Mouse (Mus musculus) thymus, postnatal 0 days (tissue): ENCODE measurements around the gene Gzmb. TPM values are rescaled to one million over a fixed set of nuclear protein-coding genes. Genes with fewer than 3 reads are reported as not detected.
"Not testable (repeated sequence)": the region's sequence is repeated elsewhere in the genome, so short reads cannot be mapped to it uniquely, and the experiment has no call there.

Experiments
- DNase-seq: peaks from one replicate; pipeline ENCODE4 v3.0.0-alpha.2; 2015; ENCODE audit warnings: low spot score
- polyA plus RNA-seq: library from polyadenylated mRNA; unstranded; fragments of >200 nt; fragmentation: Nextera tagmentation; extraction: Ambion mirVana; gene quantifications from 2 replicates; pipeline ENCODE4 v1.2.1, GENCODE M21; 2015

The Gzmb gene
- 4.2 and 4.5 TPM in 2 replicates for polyA plus RNA-seq

DNA sequence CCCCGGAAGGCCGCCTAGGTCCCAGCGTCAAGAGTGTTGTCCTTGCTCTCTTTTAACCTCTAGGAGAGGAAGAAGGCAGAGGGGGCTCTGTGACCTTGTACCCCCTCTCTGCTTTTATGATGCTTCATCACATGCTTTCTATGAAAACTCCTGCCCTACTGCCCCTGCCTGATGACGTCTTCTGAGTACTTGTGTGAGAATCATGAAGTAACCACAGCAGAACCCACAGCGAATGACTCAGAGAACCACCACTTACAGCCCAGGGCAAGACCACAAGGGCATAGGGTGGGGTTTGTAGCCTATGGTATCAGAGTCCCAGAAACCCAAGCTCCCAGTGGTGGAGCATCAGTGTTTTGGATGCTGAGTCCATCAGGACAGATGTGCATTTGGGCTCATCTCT, at the start of gene Gzmb:
TSS of gene Gzmb (minus strand) at position 108 of the 400 bp plus-strand sequence.
- no peak for DNase-seq

DNA sequence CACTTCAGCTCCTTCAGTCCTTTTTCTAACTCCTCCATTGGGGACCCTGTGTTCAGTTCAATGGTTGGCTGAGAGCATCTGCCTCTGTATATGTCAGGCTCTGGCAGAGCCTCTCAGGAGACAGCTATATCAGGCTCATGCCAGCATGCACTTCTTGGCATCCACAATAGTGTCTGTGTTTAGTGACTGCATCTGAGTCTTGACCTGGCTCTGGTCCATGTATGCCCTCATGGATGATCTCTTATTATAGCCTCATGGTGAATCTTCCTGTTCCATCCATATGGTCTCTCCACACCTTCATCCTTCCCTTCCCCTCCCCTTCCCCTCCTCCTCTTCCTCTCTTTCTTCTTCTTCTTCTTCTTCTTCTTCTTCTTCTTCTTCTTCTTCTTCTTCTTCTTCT, 49.7 kb upstream of the Gzmb start:
- DNase-seq = not testable (repeated sequence)

DNA sequence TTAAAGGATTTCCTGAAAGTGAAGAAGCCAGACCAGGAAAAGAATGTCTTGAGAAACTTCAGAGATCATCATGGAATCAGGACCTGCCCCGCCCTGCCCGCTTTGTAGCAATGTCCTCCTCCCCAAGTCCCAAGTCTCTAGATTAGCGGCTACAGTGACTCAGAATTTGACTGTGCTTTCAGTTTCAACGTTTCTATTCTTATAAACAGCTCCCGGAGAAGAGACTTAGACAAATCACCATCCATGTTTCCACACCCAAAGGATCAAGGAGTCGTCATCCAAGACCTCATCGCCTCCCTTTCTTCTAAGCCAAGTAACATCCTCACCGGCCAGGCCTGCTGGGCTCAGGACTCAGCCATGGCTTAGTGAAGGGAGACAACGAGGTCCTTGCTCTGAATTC, 48.2 kb upstream of the Gzmb start:
- DNase-seq = no peak

DNA sequence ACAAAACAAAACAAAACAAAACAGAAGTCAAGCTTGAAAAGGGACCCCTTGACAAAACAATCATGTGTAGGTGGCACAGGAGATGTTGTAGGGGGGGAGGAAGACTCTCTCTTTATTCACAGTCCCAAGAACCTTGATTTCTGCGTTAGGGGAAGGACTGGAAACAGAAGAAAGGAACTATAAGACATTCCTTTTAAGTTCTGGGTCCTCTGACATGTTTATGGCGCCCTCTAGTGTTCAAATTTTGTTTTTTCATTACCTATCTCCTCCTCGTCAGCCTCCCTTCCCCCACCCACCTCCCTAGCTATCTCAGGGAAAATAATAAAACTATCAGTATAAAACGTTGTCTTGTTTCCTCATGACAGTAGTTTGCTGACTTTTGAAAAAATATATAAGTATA, 42.1 kb upstream of the Gzmb start:
- peak; percentile 79 for DNase-seq

DNA sequence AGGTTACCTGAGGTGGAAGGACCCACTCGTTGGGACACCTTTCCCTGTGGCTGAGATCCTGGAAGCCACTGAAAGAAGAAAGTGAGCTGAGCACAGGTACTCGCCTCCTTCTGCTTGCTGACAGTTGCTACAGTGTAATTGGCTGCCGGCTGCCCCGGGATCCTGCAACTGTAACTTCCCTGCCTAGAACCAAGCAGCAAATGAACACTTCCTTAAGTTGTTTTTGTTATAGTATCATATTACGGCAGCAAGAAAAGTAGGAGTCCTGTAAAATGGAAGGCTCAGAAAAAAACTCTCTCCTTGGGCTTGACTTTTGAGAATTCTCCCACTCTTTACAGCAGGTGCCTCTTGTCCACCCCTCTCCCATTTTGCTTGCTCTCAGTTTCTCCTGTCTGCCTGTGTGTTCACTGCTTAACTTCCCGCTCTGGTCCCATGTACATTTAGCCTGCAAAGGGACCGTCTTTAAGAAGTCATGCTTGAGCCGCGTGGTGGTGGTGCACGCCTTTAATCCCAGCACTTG, 41.5 kb upstream of the Gzmb start:
- no peak for DNase-seq

DNA sequence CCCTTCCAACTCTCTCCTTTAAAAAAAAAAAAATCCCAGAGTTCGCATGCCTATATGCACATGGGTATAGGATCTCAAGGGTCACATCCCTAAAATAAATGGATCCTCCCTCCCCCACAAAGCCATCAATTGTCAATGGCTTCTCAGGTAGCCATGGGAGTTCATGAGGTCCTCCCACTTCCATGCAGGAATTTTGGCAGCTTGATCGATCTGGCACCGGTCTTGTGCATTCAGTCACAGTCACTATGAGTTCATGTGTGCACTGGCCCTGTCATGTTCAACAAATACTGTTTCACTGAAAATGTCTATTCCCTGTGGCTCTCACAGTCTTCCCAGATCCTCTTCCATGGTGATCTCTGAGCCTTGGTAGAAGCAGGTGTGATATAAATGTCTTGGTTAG, 40.0 kb upstream of the Gzmb start:
- no peak for DNase-seq

DNA sequence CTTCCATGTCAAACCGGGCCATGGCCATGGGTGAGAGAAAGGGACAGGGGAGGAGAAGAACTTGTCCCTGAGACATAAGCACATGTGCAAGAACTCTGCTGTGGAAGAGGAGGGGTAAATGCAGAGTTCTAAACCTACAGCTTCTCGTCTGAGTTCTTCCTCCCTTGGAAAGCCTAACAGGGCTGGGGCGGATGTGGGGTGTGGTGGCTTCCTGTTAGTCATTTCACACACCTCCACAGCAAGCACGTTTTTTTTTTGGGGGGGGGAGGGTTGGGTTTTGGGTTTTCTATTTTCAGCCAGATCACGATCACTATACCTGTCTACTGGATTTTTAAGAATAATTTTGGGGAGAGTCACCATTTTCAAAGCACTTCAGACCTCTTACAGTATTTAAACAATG, 34.7 kb upstream of the Gzmb start:
- DNase-seq = peak; percentile 77

DNA sequence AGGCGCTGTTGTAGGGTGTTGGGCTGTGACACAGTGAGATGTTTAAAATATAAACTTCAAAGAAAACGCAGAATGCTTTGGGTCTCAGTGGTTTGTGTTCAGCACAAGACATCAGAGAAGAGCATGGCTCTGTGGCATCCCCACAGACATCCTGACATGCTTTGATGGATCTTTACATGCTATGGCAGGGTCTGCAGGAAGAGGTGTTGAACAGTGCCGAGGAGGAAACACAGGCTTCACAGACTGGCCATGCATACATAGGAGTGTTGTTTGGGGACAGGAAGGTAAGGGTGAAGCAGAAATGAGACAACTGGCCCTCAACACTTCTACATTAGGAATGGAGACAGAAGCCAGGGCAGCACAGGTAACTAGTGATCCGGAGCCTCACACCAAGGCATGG, 34.0 kb upstream of the Gzmb start:
- peak; percentile 42 for DNase-seq

DNA sequence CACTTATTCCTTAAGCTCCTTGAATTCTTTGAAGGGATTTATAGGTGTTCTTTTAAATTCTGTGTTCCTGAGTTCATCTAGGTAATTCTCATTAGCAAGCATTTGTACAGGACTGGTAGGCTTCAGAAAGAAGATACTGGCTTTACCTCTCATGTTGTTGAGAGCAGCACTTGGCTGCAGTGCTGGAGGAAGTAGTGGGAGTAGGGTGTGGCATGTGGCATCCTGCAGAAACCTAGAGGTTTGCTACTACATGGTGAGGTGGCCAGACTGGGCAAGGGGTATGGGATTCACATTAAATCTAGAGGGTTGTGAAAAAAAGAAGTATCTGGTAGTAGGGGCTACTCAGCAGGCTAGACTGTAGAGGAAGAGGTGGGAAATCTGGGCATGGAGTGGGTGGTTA, 31.1 kb upstream of the Gzmb start:
- no peak for DNase-seq

DNA sequence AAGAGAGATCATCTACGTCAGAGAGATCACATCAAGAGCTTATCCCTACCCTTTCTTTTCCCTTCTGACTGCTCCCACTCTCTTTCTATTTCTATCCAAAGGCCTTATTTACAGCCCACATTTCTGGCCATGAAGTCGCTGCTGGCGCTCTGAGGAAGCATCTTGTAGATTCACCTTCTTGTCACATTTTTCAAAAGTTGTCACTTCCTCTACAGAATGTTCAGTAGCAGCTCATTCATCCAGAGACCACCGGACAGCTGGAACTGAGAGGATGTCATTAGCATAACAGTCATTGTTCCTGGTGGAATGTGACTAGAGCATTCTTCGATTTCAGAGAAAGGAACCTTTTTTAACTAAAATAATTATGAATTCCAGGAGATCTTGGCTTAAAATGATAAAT, 26.6 kb upstream of the Gzmb start:
- no peak for DNase-seq

DNA sequence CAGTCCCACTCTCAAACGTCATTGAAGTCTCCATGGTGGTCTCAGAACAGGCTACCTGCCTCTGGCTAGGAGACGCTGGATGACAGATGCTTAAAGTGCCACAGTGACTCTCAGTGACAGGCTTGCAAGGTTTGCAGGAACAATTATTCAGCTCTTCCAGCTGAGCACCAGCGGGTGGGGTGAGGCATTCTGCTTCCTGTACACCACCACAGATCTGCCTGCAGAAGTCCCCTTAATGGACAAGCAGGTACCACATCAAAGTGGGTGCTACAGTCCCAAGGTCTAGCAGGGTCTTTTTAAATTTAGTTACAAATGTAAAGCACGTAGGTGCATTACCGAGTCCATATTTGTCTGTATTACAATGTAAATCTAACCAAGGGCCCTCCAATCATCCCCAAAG, 25.7 kb upstream of the Gzmb start:
- no peak for DNase-seq

DNA sequence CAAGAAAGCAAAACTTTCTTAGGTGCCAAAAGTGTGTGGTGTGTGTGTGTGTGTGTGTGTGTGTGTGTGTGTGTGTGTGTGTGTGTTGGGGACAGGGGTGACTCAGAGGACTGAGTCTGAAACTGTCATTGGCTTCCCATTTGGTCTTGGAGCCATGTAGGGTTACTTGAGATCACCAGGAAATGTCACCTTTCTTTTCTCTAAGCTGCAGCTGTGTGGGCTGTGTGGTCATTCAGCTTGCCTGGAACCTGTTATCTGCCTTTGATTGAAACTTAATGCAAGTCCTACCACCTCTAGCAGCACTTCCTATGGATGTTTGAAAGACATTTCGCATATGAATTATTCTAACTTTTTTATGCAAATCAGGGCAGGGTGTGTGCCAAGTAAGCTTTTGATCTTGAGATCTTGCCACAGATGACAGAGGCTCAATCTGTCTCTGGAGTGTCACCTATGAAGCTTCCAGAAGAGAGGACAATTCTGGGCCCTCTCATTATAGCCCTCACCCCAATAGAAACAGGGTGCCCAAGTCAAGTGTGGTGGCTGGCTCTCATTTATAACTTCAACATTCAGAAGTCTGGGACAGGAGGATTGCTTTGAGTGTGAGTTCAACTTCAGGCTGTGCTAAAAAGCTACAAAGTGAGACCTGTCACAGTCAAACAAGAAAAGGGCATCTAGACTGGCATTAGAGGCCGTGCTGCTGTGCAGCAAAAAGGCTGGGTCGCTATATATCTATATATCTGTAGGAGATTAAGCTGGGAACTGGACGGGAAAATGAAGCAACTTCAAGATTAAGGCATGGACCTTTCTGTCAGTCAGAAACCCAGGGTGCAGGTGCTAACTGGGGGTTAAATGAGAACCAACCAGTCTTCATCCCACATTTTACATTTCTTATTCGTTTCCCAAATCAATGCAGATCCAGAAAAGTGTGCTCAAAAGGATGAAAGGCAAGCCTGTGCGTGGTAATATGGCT, 22.6 kb upstream of the Gzmb start:
- peak; percentile 14 for DNase-seq

DNA sequence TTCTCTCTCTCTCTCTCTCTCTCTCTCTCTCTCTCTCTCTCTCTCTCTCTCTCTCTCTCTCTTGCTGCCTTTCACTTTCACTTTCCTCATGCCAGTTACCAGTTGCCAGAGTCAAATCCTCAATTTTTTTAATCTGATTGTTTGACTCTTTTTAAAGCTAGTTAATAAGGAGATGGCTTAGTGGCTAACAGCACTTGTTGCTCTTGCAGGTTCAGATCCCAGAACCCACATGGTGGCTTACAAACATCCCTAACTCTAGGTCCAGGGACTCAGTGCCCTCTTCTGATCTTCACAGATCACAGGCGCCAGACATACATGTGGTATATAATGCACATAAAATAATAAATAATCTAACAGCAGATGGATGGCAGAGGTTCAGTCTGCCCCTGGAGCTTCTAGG, 21.8 kb upstream of the Gzmb start:
- no peak for DNase-seq

DNA sequence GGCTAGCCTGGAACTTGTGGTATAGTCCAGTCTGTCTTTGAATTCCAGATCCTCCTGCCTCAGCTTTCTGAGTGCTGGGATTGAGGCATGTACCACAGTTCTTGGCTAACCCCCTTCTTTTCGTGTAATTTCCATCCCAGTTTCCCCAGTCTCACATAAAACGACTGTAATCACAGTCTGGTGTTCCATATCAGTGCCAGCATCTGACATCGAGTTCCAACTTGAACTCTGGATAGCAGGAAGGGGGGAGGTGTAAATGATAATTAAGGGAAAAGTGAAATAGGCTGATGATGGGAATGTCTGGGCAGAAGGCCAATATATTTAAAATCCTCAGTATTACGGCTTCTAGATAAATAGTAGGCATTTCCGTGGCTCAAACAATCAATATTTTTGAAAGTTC, 19.0 kb upstream of the Gzmb start:
- no peak for DNase-seq

DNA sequence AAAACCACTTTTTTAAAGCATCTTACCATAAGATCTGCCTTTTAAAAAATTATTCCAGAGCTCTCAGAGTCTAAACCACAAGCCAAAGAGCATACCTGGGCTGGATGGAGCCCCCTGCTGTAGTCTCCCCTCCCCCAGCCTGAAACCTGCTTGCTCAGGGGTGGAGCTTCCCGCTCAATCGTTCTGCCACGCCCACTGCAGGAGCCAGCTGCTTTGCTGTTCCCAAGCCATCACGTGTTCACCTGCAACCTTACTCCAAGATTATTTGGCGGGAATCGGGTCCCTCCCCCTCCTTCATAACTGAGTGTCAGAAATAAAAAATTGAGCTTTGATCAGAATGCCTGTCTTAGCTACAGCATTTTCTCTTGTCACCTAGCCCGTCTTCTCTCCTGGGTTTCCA, 16.6 kb upstream of the Gzmb start:
- not testable (repeated sequence) for DNase-seq

DNA sequence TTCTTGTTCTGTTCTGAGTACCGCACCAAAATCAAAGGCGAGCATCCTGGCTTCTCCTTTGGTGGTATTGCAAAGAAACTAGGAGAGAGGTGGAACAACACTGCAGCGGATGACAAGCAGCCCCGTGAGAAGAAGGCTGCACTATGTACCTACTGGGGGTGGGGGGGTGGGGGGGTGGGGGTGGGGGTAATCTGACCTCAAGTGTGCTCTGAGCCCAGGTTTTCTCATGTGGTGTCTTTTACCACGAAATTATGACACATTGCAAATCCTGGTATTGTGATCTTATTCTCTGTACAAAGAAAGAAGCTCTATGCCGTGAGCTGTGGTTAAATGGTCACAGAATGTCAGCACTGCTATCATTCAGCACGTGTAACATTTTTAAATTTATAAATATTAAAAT, 14.0 kb upstream of the Gzmb start:
- not testable (repeated sequence) for DNase-seq

DNA sequence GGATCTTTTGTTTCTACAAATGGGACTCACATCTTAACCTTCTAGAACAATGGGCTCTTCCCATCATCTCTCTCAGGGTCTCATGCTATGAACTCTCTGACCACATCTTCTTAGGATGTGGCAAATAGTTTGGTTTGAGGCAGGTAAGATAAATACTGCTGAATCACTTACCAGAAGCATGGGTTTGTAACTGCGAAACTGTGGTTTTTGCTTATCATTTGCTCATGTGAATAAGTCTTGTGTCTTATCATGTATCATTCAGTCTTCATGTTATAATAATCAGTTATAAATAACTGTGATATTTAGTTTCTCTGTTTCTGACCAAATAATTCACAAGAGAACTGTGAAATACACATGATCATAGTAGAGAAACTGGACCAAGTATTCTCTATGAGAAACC, 4.0 kb upstream of the Gzmb start:
- DNase-seq = no peak

DNA sequence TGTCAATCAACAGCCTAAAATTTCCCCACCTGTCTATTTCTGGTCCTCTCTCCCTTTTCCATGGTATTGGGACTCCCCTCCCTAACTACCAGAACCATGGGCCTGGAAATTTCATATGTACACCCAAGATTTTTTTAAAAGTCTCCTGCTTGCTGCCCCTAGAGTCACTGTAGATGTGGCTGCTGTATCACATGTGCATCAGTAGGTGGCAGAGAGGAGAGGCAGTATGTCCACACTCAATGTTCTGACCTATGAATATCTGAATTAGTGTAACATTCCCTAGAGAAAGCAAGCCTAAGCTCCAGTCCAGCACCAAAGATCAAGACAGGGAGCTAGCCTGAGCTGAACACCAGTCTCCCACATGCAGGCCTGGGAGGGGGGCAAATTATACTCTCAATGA, 21.7 kb downstream of the Gzmb start:
- peak; percentile 2 for DNase-seq

DNA sequence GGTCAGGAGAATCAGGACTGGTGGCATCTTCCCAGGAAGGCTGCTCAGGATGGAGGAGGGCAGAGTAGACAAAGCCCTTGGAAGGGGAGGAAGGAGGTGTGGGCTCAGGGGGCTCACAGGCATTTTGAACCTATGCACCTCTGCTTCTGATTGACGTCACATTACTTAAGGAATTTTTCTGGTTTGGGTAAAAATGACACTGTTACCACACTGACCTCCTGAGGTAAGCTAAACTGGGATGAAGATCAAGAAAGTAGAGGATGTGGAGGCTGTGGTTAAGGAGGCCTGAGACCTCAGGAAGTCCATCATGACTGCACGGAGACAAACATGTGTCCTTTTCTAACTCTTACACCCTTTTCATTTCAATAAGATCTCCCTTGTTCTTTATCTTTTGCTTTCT, 27.5 kb downstream of the Gzmb start, which contains the start of gene Gzmc:
TSS of gene Gzmc (minus strand) at position 101 of the 400 bp plus-strand sequence.
- no peak for DNase-seq

DNA sequence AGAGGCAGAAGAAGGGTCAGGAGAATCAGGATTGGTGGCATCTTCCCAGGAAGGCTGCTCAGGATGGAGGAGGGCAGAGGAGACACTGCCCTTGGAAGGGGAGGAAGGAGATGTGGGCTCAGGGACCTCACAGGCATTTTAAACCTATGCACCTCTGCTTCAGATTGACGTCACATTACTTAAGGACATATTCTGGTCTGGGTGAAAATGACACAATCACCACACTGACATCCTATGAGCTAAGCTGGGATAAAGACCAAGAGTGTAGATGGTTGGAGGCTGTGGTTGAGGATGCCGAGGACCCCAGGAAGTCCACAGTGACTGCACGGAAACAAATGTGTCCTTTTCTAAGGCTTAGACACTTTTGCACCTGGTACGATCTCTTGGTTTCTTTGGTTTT, 50.7 kb downstream of the Gzmb start, which contains the start of gene Gzmf:
TSS of gene Gzmf (minus strand) at position 101 of the 400 bp plus-strand sequence.
- no peak for DNase-seq
